Mouse (Mus musculus) adrenal gland, adult (tissue): Measurements from ENCODE around the gene Ndufa9.
A peak's percentile ranks its signal among the peaks of the same experiment; 100 is the strongest.

Experiments used
- DNase-seq, 2 experiments: peaks; one replicate each; pipeline ENCODE4 v3.0.0; 2022 to 2023; ENCODE audit warnings: low spot score in 1 of 2; ENCODE audit not compliant: inconsistent age in 2 of 2

Gene Ndufa9

GRCm38 (mm10) chr6:126848712-126849704, at the start of gene Ndufa9:
Ndufa9 (minus strand) TSS chr6:126849136.
- peak; percentile 94 to 98 for DNase-seq

GRCm38 (mm10) chr6:126877118-126877517, 28.2 kb upstream of the Ndufa9 start:
- DNase-seq, result no peak

DNA sequence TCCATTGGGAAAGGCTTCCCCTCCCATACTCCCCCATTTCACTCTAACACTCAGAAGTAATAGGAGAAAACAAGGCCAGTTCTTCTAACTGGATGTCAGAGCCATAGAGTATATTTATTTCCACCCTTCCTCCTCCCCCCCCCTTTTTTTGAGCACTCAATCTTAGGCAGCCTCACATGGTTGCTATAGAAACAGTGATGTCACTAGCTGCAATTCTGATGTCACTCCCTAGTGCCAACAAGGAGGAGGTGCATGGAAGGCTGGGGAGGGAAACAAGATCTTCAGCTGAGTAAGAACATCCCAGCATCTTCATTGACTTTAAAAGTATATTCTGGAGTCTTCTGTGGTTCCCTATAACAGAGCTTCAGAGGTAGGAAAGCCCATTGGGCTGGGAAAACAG, 3.9 kb upstream of the Ndufa9 start, which contains the start of gene Akap3:
TSS of gene Akap3 (plus strand) at position 218 of the 400 bp plus-strand sequence.
- no peak for DNase-seq

- DNase-seq, result no peak
Observed at GRCm38 (mm10) chr6:126836628-126837027, 12.3 kb downstream of the Ndufa9 start.

- DNase-seq, result no peak
Observed at GRCm38 (mm10) chr6:126823087-126823486, 25.8 kb downstream of the Ndufa9 start.

GRCm38 (mm10) chr6:126816338-126816737, 32.6 kb downstream of the Ndufa9 start:
- no peak for DNase-seq

GRCm38 (mm10) chr6:126815206-126815750, 33.7 kb downstream of the Ndufa9 start:
- DNase-seq, result no peak

- DNase-seq, result no peak
Observed at GRCm38 (mm10) chr6:126811481-126811880, 37.5 kb downstream of the Ndufa9 start.

DNA sequence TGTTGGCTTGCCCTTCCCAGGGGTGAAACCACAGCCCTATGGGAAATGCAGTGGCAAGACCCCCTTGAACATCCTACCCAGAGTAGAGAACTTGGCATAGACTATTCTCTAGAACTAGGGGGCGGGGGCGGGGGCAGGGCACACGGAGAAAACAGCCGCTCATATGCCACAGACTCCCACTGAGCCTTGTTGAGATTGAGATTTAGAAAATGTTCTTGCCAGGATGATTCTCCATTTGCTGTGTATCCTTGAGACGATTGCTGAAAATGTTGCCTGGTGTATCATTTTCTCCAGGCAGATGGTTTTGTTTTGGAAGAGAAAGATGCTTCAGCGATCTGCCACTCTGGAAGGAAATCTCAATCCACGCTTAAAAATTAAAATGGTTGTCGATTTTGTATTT, 40.4 kb downstream of the Ndufa9 start:
- DNase-seq, result no peak

DNA sequence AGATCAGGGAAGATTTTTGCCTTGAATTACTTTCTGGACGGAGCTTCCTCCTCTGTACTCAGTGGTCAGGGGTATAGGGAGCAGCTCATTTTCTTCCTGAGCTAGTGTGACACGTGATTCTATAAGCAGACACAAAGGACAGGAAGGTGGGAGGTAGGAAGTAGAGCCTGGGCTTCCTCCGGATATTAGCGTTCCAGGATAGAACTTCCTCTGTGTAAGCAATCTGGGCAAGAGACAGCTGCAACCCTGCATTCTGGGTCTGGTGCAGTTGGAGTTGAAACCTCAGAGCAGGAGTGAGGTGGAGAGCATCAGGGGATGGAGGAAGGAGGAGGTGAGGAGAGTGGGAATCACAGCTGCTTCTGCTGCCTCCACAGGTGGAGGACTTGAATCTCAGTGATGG, 40.8 kb downstream of the Ndufa9 start:
- DNase-seq, result no peak

DNA sequence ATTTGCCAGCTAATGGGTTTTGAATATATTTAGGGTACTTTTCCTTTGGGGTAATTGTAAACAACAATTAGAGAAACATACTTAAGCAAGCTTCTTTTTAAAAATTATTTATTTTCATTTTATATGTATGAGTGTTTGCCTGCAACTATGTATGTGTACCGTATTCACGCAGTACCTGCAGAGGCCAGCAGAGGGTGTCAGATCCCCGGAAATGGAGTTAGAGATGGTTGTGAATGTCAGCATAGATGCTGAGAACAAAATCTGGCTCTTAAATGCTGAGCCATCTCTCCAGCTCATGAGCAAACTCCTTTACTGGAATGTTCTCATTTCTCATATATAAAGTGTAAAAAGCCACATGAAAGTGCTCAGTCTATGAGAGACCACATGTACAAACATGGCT, 42.2 kb downstream of the Ndufa9 start:
- no peak for DNase-seq

- DNase-seq, result no peak
Observed at GRCm38 (mm10) chr6:126802946-126803345, 46.0 kb downstream of the Ndufa9 start.

- DNase-seq, result no peak
Observed at GRCm38 (mm10) chr6:126794751-126795150, 54.2 kb downstream of the Ndufa9 start.

- DNase-seq, result no peak
Observed at GRCm38 (mm10) chr6:126793689-126794088, 55.2 kb downstream of the Ndufa9 start.

GRCm38 (mm10) chr6:126791964-126792363, 57.0 kb downstream of the Ndufa9 start:
- DNase-seq, result peak in 1 of 2 experiments; percentile 48

DNA sequence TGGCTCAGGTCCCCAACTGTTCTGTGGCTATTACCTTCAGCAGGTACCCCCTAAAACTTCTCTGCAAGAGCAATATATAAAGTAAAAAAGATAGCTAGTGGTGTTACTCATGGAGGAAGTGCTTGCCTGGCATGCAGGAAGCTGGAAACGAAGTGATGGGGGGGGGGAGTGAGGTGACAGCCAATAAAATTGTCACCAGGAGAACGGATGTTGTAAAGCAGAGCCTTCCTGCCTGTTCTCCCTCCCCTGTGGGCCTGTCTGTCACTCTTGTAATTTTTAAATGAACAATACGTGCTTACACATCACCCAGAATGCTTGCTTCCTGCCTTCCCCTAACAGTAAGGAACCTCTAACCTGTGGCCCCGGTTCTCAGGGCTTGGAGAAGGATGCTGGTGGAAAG, 57.4 kb downstream of the Ndufa9 start:
- DNase-seq, result no peak

DNA sequence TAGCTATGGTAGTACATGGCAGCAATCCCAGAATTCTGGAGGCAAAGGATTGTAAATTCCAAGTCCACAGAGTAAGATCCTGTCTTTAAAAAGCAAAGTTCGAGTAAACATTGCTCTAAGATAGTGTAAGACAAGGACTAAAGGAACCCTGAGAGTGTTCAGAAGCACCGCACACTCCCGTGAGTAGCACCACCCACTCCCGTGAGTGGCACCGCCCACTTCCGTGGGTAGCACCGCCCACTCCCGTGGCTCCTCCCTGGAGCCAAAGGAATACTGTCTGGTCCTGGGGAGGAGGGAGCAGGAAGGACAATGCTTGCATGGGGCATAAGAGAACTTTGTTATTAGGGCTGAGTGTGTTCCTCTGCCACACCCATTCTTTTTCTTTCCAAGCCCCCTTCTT, 60.1 kb downstream of the Ndufa9 start:
- no peak for DNase-seq

DNA sequence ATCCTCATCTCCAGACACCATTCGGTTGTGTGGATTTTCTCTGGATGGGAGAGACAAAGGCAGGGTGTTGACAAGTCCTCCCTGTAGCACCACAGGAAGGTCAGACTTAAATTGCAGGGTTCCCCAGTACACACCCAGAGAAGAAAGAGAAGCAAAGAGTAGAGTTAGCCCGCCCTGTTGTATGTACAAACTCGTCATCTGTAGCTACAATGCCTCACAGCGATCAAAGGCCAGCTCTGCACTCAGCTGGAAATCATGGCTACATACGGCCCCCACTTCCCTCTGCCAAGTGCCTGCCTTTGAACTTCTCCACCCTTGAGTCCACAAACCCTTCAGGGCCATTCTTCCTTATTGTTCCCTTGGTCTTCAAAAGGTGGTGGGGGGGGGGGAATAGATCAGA, 64.7 kb downstream of the Ndufa9 start:
- DNase-seq, result no peak

- no peak for DNase-seq
Observed at GRCm38 (mm10) chr6:126783651-126784066, 65.3 kb downstream of the Ndufa9 start.

- no peak for DNase-seq
Observed at GRCm38 (mm10) chr6:126783056-126783455, 65.9 kb downstream of the Ndufa9 start.

DNA sequence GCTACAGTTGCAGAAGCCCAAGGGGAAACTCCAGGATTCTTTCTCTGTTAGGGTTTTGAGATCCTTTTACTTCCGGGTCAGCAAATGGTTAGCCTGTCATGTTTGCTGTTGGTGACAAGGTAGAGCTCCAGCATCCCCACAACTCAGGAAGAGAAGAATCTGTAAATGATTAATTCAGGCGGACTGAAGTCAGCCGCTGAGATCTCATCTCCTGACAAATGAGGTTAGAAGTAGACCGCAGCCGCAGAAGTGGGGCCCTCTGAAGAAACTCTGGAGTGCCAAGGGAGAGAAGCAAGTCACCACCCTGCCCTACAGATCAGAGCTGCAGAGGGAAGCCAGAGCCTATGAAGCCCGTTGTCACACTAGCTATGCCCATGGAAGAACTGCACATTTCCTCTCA, 71.0 kb downstream of the Ndufa9 start:
- no peak for DNase-seq

GRCm38 (mm10) chr6:126773873-126774272, 75.1 kb downstream of the Ndufa9 start:
- DNase-seq, result no peak
